Mouse (Mus musculus): ENCODE results near the gene Ptprn2.

Ptprn2 gene

DNA sequence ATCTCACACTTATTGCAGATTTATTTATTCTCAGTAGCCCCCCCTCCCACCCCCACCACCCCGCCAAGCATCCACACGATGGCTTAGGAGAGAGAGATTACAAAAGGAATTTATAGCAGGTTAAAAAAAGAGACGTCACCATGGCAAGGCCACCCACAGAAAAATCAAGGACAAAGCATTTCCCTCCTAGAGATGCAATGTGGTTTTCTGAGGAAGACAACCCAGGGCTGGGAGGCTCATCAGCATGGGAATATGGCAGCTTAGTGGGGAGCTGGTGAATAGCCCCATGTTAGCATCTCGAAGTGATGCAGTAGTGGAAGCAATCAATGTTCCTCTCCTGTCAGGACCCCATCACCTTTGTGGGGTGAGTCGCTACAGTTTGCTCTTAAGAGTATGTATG, 649.7 kb downstream of the Ptprn2 start:
- no peak for DNase-seq (ENCODE audit: low read depth, low spot score)

DNA sequence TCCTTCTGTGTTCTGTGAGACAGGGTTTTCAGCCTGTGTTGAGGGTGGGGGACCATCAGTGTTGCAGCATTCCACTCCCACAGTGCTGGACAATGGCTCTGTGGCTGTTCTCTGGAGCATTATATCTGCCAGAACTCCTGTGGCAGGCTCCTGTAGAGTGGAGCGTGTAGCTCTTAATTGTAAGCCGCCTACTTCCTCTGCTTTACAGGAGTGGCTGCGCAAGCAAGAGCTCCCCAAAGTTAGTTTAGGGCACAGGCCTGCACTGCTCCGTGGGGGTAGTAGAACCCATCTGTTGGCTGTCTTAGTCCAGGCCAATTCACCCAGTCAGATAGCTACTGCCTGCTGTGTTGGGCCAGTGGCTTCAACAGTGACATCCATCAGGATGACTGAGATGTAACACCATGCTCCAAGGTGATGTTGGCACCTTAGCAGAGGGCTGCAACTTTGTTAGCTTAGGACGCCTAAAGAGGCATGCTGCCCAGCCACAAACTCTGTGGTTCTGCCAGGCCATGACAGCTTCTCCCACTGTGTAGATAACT, 651.0 kb downstream of the Ptprn2 start:
- no peak for DNase-seq (ENCODE audit: low read depth, low spot score)

DNA sequence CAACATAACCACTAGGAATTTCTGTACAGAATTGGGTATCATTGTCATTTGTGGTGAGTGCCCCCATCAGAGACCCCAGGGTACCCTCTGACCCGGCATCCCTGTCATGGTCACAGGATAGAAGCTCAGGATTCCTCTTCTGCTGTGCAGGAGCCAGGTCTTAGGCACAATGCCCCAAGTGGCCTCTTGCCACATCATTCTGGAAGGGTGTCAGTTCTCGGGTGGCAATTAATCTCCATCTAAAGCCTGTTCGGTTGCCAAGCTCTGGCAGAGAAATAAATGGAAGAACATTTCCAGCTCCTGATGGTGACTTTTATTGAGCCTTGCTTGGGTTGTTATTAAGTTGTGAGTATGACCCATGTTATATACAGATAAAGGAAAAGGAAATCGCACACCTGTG, 655.4 kb downstream of the Ptprn2 start:
- DNase-seq (ENCODE audit: low read depth, low spot score): no peak

DNA sequence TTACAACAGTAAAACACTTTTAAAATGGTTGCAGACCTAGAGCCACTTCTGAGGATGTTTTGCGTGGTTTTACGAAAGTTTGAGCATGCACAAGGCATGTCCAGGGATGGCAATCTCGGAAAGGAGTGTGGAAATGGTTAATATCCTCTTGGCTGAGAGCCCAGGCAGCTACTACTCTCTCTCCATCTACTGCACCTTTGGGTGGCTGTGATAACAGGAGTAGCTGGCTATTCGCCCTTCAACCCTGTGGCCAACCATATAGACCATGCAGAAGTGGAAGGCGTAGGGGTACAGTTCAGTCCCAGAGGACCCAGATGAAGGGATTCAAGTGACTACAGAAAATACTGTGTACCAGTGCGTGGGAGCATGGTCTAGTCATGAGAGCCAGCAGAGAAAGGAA, 655.9 kb downstream of the Ptprn2 start:
- no peak for DNase-seq (ENCODE audit: low read depth, low spot score)

DNA sequence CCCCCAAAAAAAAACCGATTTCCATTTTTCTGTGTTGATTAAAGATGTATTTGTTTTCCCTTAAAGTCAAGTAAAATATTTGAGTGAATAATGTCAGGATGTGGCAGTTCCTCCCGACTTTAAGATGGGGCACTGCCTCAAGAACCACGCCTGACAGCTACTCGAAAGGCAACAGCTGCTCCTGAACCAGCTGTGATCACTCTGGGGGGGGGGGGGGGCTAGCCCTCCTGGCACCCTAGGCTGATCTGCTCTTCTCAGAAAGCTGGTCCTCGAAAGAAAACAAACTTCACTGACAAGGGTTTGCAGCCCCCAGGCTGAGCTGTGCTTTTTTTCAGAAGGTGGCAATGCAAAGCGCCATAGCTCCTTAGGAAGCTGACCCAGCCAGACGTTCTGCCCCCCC, 663.7 kb downstream of the Ptprn2 start:
- DNase-seq (ENCODE audit: low read depth, low spot score): no peak

DNA sequence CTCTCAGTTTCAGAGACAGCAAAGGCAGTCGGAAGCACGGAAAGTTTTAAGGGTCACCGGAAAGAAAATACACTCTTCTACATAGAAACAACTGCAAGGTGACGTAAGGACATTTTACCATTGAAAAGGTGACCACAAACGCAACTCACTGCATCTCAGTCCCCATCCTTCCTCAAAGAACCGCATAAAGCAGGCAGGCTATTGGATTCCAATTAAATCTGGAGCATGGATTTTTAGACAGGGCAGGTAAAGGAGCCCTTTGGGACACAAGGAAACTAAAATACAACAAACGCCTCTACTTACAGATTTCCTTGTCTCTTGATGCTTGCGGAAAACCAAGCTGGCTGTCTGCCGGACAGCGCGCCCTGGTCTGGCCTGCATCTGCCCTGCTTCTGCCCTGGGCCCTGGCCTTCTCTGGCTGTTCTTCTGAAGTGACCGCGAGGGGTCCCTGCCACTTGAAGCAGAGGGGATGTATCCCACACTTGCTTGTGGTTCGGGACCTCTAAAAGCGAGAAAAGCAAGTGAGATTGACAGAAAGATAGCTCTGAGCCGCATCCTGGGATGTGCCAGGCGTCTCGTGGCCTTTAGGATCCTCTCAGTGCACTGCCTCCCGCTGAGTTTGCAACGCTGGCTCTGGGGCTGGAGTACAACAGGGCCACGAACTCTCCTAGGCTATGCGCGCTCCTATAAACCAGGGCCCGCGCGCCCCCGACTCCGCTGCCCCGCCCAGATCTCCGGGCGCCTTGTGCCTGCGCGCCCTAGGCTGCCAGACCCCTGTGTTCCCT, 665.3 kb downstream of the Ptprn2 start:
- DNase-seq (ENCODE audit: low read depth, low spot score): no peak

DNA sequence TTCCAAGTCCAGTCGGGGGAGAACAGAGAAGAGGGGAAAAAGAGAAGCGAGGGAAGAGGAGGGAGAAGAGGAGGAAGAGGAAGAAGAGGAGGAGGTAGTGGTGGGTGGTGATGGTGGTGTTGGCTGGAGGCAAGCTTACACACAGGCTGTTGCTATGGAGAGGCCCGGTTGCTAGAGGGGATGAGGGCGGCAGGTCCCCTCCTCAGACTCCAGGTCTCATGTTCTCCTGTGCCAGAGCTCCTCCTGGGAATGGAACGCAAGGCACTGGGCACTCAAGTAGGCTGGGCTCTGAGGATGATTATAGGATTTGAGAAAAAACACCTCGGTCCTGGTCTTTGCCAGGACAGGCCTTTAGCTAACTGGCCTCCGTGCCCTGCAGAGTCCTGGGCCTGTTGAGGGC, 666.1 kb downstream of the Ptprn2 start:
- no peak for DNase-seq (ENCODE audit: low read depth, low spot score)

DNA sequence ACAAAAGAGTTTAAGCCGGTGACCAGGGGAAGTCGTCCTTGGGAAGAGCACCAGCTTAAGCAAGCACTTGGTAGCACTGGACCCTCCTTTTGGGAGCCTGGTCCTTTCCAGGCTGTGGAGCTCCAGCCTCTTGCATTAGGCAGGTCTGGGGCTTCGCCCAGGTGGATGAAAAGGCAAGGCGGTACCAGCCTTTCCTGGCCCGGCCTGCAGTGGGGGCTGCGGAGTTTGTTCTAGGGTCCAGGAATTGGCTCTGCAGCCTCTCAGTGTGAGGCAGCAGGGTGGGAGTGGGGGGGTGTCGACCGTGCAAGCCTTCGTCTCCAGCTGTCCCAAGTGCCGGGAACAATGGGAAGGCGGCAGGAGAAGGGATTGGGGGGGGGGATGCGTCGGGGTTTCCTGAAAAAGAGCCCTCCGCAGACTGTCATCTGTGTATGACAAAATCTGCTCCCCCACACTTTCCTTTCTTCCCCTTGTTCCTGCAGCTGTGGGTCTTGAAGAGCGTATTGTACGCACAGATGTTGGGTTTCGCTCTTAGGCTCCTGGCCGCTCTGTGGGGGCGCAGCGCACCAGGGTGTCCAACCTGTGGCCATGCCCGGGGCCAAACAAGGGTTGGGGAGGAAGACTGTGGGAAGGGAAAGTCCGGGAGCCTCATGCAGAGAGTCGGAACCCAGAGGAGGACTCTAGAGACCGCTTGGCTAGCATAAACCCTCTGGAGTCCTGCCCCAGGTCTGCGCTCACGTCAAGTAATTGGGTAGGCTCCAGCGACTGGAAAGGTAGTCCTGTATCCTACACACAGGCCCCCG, 667.0 kb downstream of the Ptprn2 start:
- DNase-seq (ENCODE audit: low read depth, low spot score): no peak

DNA sequence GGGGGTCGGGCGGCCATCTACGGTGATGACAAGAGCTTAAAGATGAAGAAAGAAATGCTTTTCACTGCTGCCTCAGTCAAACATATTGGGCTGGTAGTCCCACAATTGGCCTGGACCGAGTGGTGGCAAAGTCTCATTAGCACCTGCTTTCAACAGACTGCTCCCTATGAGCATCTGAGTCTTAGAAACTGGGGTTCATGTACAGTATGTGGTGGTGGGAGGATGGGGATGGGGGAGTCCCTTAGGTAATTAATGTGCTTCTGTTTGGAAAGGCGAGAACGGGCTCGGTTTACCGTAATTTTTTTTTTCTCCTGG, 667.6 kb downstream of the Ptprn2 start:
- DNase-seq (ENCODE audit: low read depth, low spot score): no peak

DNA sequence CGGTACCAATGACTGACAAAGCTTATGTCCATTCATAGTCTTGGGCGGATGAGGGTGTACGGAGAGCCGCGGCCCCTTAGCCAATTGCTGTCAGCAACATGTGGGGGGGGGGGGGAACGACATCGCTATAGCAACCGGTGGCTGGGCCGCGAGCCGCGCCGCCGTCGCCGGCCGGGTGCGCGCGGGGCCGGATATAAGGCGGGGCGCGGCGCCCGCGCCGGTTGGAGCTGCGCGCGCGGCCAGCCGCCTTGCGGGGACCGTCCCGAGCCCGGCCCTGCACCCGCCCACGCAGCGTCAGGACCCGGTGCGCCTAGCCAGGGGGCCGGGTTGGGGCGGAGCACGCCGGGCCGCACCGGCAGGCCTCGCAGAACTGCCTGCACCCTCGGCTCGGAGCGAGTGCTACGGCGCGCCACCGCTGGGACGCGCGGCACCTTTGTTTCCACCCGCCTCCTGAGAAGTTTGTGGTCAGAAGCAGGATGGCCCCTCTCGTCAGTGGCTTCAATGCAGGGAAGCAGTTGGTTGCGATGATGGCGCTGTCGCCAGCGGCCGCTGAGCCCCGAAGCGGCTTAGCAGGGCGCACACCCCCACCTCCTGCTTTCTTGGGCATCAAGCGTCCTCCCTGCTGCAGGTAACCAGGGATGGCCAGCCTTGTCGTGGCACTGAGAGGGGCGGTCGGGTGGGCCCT, 668.3 kb downstream of the Ptprn2 start:
- no peak for DNase-seq (ENCODE audit: low read depth, low spot score)

DNA sequence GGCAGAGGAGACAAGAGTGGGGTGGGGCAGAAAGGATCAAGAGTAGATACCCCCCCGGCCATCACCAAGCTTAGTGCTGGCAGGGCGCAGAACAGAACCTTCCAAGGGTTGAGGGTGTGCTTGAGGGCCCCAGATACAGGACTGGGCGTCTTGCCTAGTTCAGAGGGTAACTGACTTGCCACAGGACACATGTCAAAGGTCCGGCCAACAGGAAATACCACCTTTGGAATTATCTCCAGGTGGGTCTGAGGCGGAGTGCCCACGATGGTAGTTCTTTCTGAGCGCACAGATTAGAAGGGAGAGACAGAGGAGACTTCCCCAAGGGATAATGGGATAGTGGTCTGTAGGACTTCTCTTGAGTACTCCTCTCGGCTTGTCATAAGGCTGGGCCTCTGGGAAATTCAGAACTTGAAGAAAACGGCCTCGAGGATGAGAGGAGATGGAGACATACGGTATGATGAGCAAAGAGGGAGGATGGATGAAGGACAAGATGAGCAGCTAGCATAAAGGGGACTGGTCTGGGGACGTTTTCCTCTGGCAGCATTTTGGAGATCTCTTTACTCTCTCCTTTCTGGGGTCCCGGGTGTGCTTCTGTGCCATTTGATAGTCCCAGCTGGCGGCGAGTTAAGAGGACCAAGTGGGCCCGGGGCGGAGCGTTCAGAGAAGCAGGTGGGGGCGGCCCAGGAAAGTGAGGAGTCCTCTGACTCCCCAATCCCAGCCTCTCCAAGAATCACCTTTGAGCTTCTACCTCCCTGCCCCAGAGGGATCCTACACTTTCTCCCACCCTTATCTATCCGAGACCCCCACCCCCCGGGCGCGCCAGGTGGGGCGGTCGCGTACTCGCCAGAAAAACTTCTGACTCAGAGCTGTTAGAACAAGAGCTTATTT, 669.1 kb downstream of the Ptprn2 start:
- DNase-seq (ENCODE audit: low read depth, low spot score): no peak

DNA sequence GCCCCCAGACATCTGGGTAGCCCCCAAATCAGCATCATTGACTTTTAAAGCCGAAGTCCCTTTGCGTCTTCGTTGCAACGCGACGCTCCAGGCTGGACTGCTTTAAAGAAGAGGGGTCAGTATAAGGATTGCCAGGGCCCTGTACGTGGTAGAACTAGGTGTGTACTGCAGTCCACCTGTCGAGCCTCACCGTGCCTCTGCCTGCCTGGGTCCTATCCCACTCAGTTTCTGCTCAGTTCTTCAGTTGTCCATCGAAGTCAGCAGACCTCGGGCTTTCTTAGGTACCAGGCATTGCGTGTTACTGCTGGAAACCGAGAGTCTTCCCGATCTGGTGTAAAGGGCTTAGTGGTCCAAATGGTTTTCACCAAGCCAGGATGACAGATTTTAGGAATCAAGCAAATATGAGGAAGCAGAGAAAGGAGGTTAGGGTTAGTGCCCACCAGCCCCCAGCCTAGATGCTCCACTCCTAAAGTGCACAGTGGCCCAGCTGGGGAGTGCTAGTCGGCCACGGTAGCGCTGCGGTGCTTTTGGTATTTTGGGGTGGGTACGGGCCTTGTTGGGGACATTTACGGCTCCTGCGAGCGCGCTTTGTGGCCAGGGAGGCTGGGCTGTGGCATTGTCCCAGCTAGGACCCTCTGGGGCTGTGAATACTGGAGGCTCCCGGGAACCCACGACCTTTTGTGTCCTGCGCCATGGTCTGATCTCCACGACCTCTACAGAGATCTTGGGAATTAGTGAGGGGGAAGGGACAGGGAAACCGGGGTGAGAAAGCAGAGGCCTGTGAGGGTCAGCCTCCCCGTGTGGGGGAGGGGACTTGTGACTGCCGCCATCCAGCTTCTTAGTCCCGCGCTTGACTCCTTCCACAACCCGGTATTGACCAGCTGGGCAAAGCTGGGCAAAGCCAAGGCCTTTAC, 670.0 kb downstream of the Ptprn2 start:
- DNase-seq (ENCODE audit: low read depth, low spot score): no peak

DNA sequence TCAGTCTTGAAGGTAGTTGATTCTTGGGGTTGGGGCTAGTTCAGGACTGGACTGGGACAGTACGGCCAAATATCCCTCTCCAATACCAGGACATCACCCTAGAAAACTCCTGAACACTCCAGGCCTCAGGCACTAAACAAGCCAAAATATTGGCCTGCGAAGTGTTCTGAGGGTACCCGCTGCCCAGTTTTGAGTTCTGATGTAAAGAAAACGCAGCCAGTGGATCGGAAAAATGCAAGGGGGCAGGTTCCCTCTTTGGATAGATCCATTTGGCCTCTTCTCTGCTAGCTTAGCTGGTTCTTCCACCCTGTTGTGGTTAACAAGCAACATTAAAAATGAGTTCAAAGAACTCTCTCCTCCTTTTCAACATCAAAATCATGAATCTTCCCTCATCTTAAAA, 670.7 kb downstream of the Ptprn2 start:
- DNase-seq (ENCODE audit: low read depth, low spot score): no peak

DNA sequence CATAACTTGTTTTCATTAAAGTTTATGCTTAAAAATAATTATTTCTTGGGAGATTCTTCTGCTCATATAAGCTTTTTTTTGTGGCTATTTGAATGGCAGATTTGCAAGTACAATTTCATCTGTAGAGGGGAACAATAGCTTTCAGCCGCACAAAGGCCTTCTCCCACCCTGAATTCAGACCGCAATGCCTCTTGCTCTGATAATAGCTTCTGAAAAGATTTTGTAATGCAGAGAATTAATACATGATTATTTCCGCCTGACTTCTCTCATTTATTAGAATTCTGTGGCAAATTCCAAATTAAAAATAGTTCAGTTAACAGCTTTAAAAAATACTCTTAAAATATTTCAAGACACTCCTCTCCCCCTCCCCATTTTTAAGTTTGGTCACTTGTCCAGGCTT, 671.3 kb downstream of the Ptprn2 start:
- no peak for DNase-seq (ENCODE audit: low read depth, low spot score)

DNA sequence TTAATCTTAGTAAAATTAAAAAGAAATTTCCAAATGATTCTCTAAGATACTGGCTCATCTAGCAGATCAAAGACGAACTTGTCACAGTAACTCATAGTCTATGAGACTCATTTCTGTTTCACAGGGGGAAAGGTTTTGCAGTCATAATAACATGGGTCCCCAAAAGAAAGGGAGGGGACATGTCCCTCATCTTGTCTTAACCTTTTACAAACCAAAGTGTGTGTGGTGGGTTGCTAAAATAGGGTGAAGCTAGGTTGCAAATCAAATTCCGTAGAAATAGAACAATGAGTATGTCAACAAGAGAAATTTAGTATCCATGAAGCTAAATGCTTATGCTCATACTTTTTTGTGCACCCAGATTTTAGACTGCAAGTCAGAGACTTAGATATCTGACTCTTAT, 671.7 kb downstream of the Ptprn2 start:
- DNase-seq (ENCODE audit: low read depth, low spot score): no peak

DNA sequence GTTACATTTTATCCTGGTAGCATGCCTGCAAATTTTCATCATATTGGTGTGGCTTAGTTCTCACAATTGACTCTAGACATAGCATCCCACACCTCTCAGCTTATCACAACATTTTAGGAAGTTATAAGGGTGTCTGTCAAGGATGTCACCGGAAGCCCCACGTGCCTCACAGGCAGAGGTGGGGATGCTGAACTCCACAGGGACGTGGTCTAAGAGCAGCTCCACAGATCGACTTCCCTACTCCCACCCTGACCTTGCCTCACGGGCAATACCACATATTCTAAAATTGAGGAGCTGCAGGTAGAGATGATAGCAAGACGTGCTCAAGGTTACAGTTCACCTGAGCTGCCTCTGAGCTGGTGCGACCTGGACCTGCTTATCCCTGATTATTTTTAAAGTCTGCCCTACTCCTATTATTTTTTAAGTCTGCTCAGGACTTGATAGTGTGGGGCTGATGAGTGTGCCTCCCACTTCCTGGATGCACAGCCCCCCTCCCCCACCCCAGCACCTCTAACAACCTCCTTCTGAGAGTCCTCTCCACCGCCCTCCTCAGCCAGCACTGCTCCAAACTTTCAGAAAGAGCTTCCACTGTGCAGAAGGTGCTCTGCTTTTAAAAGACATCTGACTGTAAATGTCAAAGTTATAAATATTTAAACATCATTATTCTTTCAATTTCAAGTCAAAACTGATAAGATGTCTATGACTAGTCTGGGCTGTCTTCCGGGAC, 672.3 kb downstream of the Ptprn2 start:
- DNase-seq (ENCODE audit: low read depth, low spot score): no peak

DNA sequence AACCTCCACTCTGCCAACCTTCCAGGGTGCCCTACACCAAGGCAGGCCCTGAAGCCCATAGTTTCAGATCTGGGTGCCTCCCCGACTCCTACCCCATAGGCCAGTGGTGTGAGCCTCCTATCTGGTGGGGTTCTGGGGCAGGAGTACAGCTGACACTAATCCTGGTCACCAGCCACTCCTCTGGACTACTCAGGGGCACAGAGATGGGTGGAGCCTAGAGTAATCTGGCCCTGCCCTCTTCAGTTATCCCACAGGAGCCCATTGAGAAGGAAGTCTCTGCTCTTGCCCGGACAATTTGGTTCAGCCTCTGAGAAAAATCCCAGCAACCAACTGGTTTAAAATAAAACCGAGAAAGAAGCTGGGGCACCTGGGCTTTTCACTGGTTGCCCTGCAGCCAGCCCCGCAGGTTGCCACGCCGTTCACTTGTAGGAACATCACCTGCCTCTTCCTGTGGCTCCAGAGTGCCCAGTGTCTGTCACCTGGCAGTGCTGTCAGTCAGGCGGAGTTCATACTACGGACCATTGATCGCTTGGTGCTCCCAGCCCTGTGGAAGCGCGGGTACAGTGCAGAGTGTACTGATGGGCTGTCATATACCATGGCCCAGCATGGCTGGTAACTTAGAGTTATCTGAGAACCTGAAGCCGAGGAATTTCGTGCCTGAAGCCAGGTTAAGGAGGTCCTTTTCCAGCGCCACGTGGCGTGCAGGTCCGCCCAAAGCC, 673.6 kb downstream of the Ptprn2 start:
- no peak for DNase-seq (ENCODE audit: low read depth, low spot score)

DNA sequence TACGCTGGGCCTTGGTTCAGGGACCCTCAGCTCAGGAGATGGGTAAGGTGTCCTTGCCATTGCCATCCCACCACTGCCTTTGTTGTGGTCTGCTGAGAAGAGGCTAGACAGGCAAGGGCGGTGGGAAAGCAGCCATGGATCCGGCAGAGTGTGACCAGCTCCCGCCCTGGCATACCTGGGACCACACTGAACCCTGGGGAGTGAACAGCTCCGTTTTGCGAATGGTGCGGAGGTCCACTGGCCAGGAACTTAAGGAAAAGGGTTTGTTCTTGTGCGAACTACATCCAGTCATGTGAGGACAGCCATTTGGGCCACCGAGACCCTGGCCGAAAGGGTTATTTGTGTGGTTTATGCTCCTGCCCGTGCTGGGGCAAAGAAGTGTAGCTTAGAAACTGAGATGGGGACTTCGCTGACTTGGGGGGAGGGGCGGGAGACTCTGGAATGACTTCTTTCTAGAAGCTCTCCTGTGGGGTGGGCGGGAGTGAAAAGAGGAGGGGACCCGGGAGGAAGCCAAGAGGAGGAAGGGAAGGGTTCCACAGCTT, 674.2 kb downstream of the Ptprn2 start:
- DNase-seq (ENCODE audit: low read depth, low spot score): no peak
